Mouse (Mus musculus) layer of hippocampus, adult 6 months (tissue): ENCODE data around the gene Chn2. TPM values are rescaled to one million over a fixed set of nuclear protein-coding genes. Genes with fewer than 3 reads are reported as not detected.

Source experiments
- long read RNA-seq, 2 experiments: library from polyadenylated mRNA; unstranded; transcript quantifications; one replicate each; pipeline ENCODE4 v2.0.0; 2019 to 2020
- polyA plus RNA-seq: library from polyadenylated mRNA; unstranded; fragments of <200 nt; fragmentation: Nextera tagmentation; gene quantifications from 2 replicates; pipeline ENCODE4 v1.2.3, GENCODE M21; 2021

The Chn2 gene
- polyA plus RNA-seq = 27.3 and 32.9 TPM in 2 replicates
- long read RNA-seq, experiment 1, transcript Chn2-201 (13 exons, 2,418 nt) = major isoform, 33 of 76 reads
- long read RNA-seq, experiment 1, transcript Chn2-202 (7 exons, 2,983 nt) = minor isoform, 30 of 76 reads
- long read RNA-seq, experiment 1, partial matches to known transcripts = 5 of 76 reads
- long read RNA-seq, experiment 1, other reads (novel, unspliced or antisense) = 8 of 76 reads
- long read RNA-seq, experiment 2, transcript Chn2-201 (13 exons, 2,418 nt) = major isoform, 87 of 191 reads
- long read RNA-seq, experiment 2, transcript Chn2-202 (7 exons, 2,983 nt) = major isoform, 87 of 191 reads
- long read RNA-seq, experiment 2, partial matches to known transcripts = 5 of 191 reads
- long read RNA-seq, experiment 2, other reads (novel, unspliced or antisense) = 10 of 191 reads

GRCm38 (mm10) chr6:54039357-54039804 lies at the start of gene Chn2:
Gene Chn2 (plus strand): TSS chr6:54039554.

GRCm38 (mm10) chr6:54325246-54325885 lies 286.0 kb downstream of the Chn2 start, which contains the start of gene Prr15:
Gene Prr15 (plus strand): TSS chr6:54325835.

Other genes with a start within 250 kb of the Chn2 start
- gene Tril, start 218.7 kb upstream of the Chn2 start, polyA plus RNA-seq = 18.2 and 21.6 TPM in 2 replicates
- gene Cpvl, start 60.9 kb upstream of the Chn2 start, polyA plus RNA-seq = 0.15 TPM in 1 of 2 replicates, not detected in the other